Mouse (Mus musculus): ENCODE results near the gene Lgals9. TPM values are rescaled to one million over a fixed set of nuclear protein-coding genes. Genes with fewer than 3 reads are reported as not detected.

Lgals9 gene
- polyA plus RNA-seq, 1 experiment from 2014 or later: 63.4 TPM

DNA sequence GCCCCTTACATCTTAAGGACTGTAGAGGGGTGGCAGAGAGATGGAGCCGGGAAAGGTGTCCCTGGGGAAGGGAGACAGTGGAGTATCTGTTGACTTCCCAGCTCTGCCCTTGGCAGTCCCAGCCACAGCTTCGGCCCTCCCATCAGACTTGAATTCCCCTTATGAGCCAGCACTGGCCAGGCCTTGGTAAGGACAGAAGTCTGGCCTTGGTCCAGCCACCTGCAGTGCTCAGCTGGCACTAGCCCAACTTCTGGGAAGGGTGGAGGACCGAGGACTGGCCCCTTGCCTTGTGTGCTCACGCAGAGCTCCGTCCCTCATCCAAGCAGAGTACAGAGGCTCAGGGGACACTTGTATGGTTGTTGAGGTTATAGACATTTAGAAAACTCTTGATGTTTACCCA is 55.4 kb downstream of the Lgals9 start:
- Histone ChIP-seq H3K36me3 (ENCODE audit: control insufficient read depth, insufficient read depth, low read length) (no peaks in the 10 kb centered on the region), H3K4me3 (ENCODE audit: control insufficient read depth in 1 of 2, insufficient read depth in 1 of 2, low read depth in 1 of 2, low read length in 2 of 2) (no peak overlapping the region), H3K4me1 (ENCODE audit: control insufficient read depth in 2 of 2, insufficient read depth in 2 of 2, low read length in 2 of 2) (peaks cover 0 to 5% of the 10 kb centered on the region in 2 experiments; a peak in 3 of 4 replicates), H3K27me3 (ENCODE audit: control insufficient read depth, insufficient read depth, low read length) (peaks cover 28% of the 10 kb centered on the region), H3K9ac (ENCODE audit: low read length) (no peak overlapping the region), H3K4me2 (ENCODE audit: low read length) (no peak overlapping the region), H3K27ac (replicated peaks in 1 of 2; ENCODE audit: control insufficient read depth in 1 of 2, insufficient read depth in 1 of 2, low read depth in 2 of 2, low read length in 2 of 2) (no peak overlapping the region), H3K9me3 (ENCODE audit: control insufficient read depth, low read length) (no peaks in the 10 kb centered on the region)
- no peak for ATAC-seq (ENCODE audit: insufficient number of reproducible peaks, insufficient read depth, low FRiP score, low read depth)
- 17% methylated on average over 5 of the region's 5 CpGs for WGBS

DNA sequence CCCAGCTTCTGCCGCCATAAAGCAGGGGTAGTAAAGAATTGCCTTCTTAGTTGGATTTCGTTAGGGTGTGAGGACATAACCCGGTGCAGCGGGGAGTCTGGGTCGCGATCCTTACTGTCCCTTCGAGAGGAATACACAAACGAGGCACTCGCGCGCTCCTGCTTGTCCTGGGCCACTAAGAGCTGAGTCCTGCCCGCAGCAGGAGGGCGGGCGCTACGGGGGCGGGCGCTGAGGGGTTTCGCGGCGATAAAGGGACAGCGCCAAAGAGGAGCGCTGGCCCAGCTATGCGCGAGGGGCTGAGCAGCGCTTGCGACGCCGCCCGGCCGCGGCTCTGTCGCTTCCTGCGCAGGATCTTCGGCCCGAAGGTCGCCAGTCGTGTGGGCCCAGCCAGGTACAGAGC is 59.8 kb downstream of the Lgals9 start:
- Histone ChIP-seq H3K27ac (replicated peaks in 1 of 2; ENCODE audit: control insufficient read depth in 1 of 2, insufficient read depth in 1 of 2, low read depth in 2 of 2, low read length in 2 of 2) (no peak overlapping the region), H3K9me3 (ENCODE audit: control insufficient read depth, low read length) (no peaks in the 10 kb centered on the region), H3K9ac (ENCODE audit: low read length) (peak overlapping the region; percentile 65), H3K4me2 (ENCODE audit: low read length) (peak overlapping the region; percentile 78), H3K4me3 (ENCODE audit: control insufficient read depth in 1 of 2, insufficient read depth in 1 of 2, low read depth in 1 of 2, low read length in 2 of 2) (peak overlapping the region; percentile 43 to 45), H3K27me3 (ENCODE audit: control insufficient read depth, insufficient read depth, low read length) (peaks cover 53% of the 10 kb centered on the region), H3K36me3 (ENCODE audit: control insufficient read depth, insufficient read depth, low read length) (no peaks in the 10 kb centered on the region), H3K4me1 (ENCODE audit: control insufficient read depth in 2 of 2, insufficient read depth in 2 of 2, low read length in 2 of 2) (peaks cover 0 to 8% of the 10 kb centered on the region in 2 experiments; a peak in 3 of 4 replicates)
- under 1% methylated on average over 37 of the region's 37 CpGs for WGBS
- peak; percentile 25; the same call in 1 of the 2 replicates for ATAC-seq (ENCODE audit: insufficient number of reproducible peaks, insufficient read depth, low FRiP score, low read depth)

- ATAC-seq (ENCODE audit: insufficient number of reproducible peaks, insufficient read depth, low FRiP score, low read depth): no peak
- Histone ChIP-seq H3K27me3 (ENCODE audit: control insufficient read depth, insufficient read depth, low read length) (peaks cover 53% of the 10 kb centered on the region), H3K27ac (replicated peaks in 1 of 2; ENCODE audit: control insufficient read depth in 1 of 2, insufficient read depth in 1 of 2, low read depth in 2 of 2, low read length in 2 of 2) (no peak overlapping the region), H3K4me2 (ENCODE audit: low read length) (no peak overlapping the region), H3K9ac (ENCODE audit: low read length) (no peak overlapping the region), H3K9me3 (ENCODE audit: control insufficient read depth, low read length) (no peaks in the 10 kb centered on the region), H3K36me3 (ENCODE audit: control insufficient read depth, insufficient read depth, low read length) (no peaks in the 10 kb centered on the region), H3K4me3 (ENCODE audit: control insufficient read depth in 1 of 2, insufficient read depth in 1 of 2, low read depth in 1 of 2, low read length in 2 of 2) (no peak overlapping the region), H3K4me1 (ENCODE audit: control insufficient read depth in 2 of 2, insufficient read depth in 2 of 2, low read length in 2 of 2) (peaks cover 0 to 4% of the 10 kb centered on the region in 2 experiments; a peak in 3 of 4 replicates)
- WGBS: 16% methylated on average over 9 of the region's 9 CpGs
Observed at GRCm38 (mm10) chr11:78924111-78924510, 60.6 kb downstream of the Lgals9 start.

DNA sequence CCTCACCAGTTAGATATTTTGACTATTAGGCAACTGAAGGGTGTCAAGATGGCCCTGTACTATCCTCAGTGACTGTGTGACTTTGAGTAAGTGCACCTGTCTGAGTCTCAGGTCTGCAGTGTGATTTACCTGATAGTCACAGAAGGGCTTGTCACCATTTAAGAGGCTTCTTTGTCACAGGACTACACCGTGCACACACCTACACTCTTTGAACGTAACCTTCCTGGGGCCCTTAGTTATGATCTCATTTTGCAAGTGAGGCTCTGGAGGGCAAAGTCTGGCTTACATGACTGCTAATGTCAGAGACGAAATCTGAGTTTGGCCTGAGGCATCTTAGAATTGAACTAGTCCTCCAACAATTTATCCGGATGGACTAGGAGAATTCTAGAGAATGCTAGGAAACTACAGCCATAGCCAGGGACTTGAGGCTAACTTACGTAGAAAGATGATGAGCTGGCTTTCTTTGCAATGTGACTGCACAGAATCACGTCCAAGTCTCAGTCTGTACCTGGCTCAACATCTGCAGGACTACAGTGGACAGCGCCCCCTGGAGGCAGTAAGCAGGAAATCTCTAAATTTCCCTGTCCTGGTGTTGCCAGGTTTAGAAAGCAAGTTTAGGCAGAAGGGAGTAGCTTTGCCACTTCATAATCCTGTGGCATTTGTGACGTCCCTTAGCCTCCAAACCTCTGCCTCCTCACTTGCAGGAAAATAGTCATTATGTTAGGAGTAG is 61.9 kb downstream of the Lgals9 start:
- Histone ChIP-seq H3K9ac (ENCODE audit: low read length) (no peak overlapping the region), H3K4me2 (ENCODE audit: low read length) (no peak overlapping the region), H3K27ac (replicated peaks in 1 of 2; ENCODE audit: control insufficient read depth in 1 of 2, insufficient read depth in 1 of 2, low read depth in 2 of 2, low read length in 2 of 2) (no peak overlapping the region), H3K36me3 (ENCODE audit: control insufficient read depth, insufficient read depth, low read length) (no peaks in the 10 kb centered on the region), H3K27me3 (ENCODE audit: control insufficient read depth, insufficient read depth, low read length) (peaks cover 53% of the 10 kb centered on the region), H3K4me1 (ENCODE audit: control insufficient read depth in 2 of 2, insufficient read depth in 2 of 2, low read length in 2 of 2) (peaks cover 0 to 3% of the 10 kb centered on the region in 2 experiments; a peak in 2 of 4 replicates), H3K4me3 (ENCODE audit: control insufficient read depth in 1 of 2, insufficient read depth in 1 of 2, low read depth in 1 of 2, low read length in 2 of 2) (no peak overlapping the region), H3K9me3 (ENCODE audit: control insufficient read depth, low read length) (no peaks in the 10 kb centered on the region)
- WGBS: 40% methylated on average over 8 of the region's 8 CpGs
- no peak for ATAC-seq (ENCODE audit: insufficient number of reproducible peaks, insufficient read depth, low FRiP score, low read depth)

- peaks cover 36% of the 10 kb centered on the region for H3K27me3 ChIP-seq (ENCODE audit: control insufficient read depth, insufficient read depth, low read length)
- WGBS: 53% methylated on average over 6 of the region's 6 CpGs
- H3K9ac ChIP-seq (ENCODE audit: low read length): no peak within 1 kb of the TSS
- no peak within 1 kb of the TSS for H3K27ac ChIP-seq (replicated peaks in 1 of 2; ENCODE audit: control insufficient read depth in 1 of 2, insufficient read depth in 1 of 2, low read depth in 2 of 2, low read length in 2 of 2)
- no peak within 1 kb of the TSS for H3K4me2 ChIP-seq (ENCODE audit: low read length)
- no peak for ATAC-seq (ENCODE audit: insufficient number of reproducible peaks, insufficient read depth, low FRiP score, low read depth)
- no peaks in the 10 kb centered on the region for H3K9me3 ChIP-seq (ENCODE audit: control insufficient read depth, low read length)
- no peaks in the 10 kb centered on the region for H3K36me3 ChIP-seq (ENCODE audit: control insufficient read depth, insufficient read depth, low read length)
- peaks cover 0 to 3% of the 10 kb centered on the region in 2 experiments; a peak in 2 of 4 replicates for H3K4me1 ChIP-seq (ENCODE audit: control insufficient read depth in 2 of 2, insufficient read depth in 2 of 2, low read length in 2 of 2)
- H3K4me3 ChIP-seq (ENCODE audit: control insufficient read depth in 1 of 2, insufficient read depth in 1 of 2, low read depth in 1 of 2, low read length in 2 of 2): no peak within 1 kb of the TSS
Observed at GRCm38 (mm10) chr11:78920411-78920939, 64.3 kb downstream of the Lgals9 start, which contains the start of gene Nos2. TSS of gene Nos2 (plus strand) at chr11:78920787.

GRCm38 (mm10) chr11:78919745-78920144 is 65.0 kb downstream of the Lgals9 start:
- H3K4me2 ChIP-seq (ENCODE audit: low read length): no peak overlapping the region
- no peak overlapping the region for H3K4me3 ChIP-seq (ENCODE audit: control insufficient read depth in 1 of 2, insufficient read depth in 1 of 2, low read depth in 1 of 2, low read length in 2 of 2)
- H3K27ac ChIP-seq (replicated peaks in 1 of 2; ENCODE audit: control insufficient read depth in 1 of 2, insufficient read depth in 1 of 2, low read depth in 2 of 2, low read length in 2 of 2): no peak overlapping the region
- peaks cover 0 to 3% of the 10 kb centered on the region in 2 experiments; a peak in 2 of 4 replicates for H3K4me1 ChIP-seq (ENCODE audit: control insufficient read depth in 2 of 2, insufficient read depth in 2 of 2, low read length in 2 of 2)
- WGBS: 61% methylated on average over 4 of the region's 4 CpGs
- H3K36me3 ChIP-seq (ENCODE audit: control insufficient read depth, insufficient read depth, low read length): no peaks in the 10 kb centered on the region
- no peak overlapping the region for H3K9ac ChIP-seq (ENCODE audit: low read length)
- H3K27me3 ChIP-seq (ENCODE audit: control insufficient read depth, insufficient read depth, low read length): peaks cover 29% of the 10 kb centered on the region
- ATAC-seq (ENCODE audit: insufficient number of reproducible peaks, insufficient read depth, low FRiP score, low read depth): no peak
- no peaks in the 10 kb centered on the region for H3K9me3 ChIP-seq (ENCODE audit: control insufficient read depth, low read length)

DNA sequence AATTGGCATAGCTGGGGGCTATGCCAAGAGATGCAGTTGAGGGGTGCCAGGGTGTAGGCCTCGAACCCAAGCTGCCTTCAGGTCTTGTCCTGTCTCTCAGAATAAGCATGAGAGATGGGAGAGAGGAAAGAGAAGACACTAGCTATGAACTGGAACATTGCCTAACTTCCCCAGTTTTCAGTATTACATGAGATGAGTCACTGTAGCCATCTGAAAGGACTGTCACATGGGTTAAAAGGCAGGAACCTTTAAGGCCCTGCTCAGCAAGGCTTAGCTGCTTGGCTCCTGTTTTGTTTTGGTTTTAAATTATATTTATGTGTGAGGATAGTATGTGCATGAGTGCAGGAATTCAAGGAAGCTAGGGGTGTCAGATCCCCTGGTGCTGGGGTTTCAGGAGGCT is 68.3 kb downstream of the Lgals9 start:
- ATAC-seq (ENCODE audit: insufficient number of reproducible peaks, insufficient read depth, low FRiP score, low read depth): no peak
- WGBS: 70% methylated on average over 1 of the region's 1 CpGs
- Histone ChIP-seq H3K9ac (ENCODE audit: low read length) (no peak overlapping the region), H3K9me3 (ENCODE audit: control insufficient read depth, low read length) (no peaks in the 10 kb centered on the region), H3K4me3 (ENCODE audit: control insufficient read depth in 1 of 2, insufficient read depth in 1 of 2, low read depth in 1 of 2, low read length in 2 of 2) (no peak overlapping the region), H3K27ac (replicated peaks in 1 of 2; ENCODE audit: control insufficient read depth in 1 of 2, insufficient read depth in 1 of 2, low read depth in 2 of 2, low read length in 2 of 2) (no peak overlapping the region), H3K4me2 (ENCODE audit: low read length) (no peak overlapping the region), H3K36me3 (ENCODE audit: control insufficient read depth, insufficient read depth, low read length) (no peaks in the 10 kb centered on the region), H3K4me1 (ENCODE audit: control insufficient read depth in 2 of 2, insufficient read depth in 2 of 2, low read length in 2 of 2) (no peaks in the 10 kb centered on the region), H3K27me3 (ENCODE audit: control insufficient read depth, insufficient read depth, low read length) (0 out of 2 replicates have a peak, but pooled peaks cover 3% of the 10 kb centered on the region)
